Mouse (Mus musculus) intestine, embryonic 14.5 days (tissue): ENCODE results near the gene Adam15. TPM values are rescaled to one million over a fixed set of nuclear protein-coding genes. Genes with fewer than 3 reads are reported as not detected.

Experiments used
- ATAC-seq: fragments of 200-750 bp; cut with Nextera tagmentation; replicated peaks from 2 replicates; pipeline ENCODE4 v1.8.0; 2017; ENCODE audit warnings: low read depth, moderate number of reproducible peaks, moderate TSS enrichment, moderate library complexity; ENCODE audit not compliant: low FRiP score, low TSS enrichment
- DNase-seq: peaks from one replicate; pipeline ENCODE4 v3.0.0-alpha.2; 2018; ENCODE audit warnings: low spot score
- H3K27ac ChIP-seq: fragments of 300-500 bp; sonication (generic); 2 replicates; pipeline ENCODE4 v1.5.1; 2014; ENCODE audit warnings: low read depth, mild to moderate bottlenecking, control low read depth
- H3K27me3 ChIP-seq: fragments of 300-500 bp; sonication (generic); replicated peaks from 2 replicates; pipeline ENCODE4 v1.6.1; 2014; ENCODE audit warnings: low read length, control low read depth; ENCODE audit not compliant: control insufficient read depth, insufficient read depth
- H3K36me3 ChIP-seq: fragments of 300-500 bp; sonication (generic); 2 replicates; pipeline ENCODE4 v1.6.1; 2014; ENCODE audit warnings: low read length, control low read depth; ENCODE audit not compliant: control insufficient read depth, insufficient read depth
- H3K4me1 ChIP-seq: fragments of 300-500 bp; sonication (generic); replicated peaks from 2 replicates; pipeline ENCODE4 v1.6.1; 2014; ENCODE audit warnings: low read length, control low read depth, mixed read lengths; ENCODE audit not compliant: control insufficient read depth, insufficient read depth
- H3K4me2 ChIP-seq: fragments of 300-500 bp; sonication (generic); 2 replicates; pipeline ENCODE4 v1.6.1; 2014; ENCODE audit warnings: low read length
- H3K4me3 ChIP-seq: fragments of 300-500 bp; sonication (generic); 2 replicates; pipeline ENCODE4 v1.5.1; 2014; ENCODE audit warnings: low read depth, low read length, control low read depth, mixed read lengths
- H3K9ac ChIP-seq: fragments of 300-500 bp; sonication (generic); 2 replicates; pipeline ENCODE4 v1.6.1; 2014; ENCODE audit warnings: mild to moderate bottlenecking, low read length
- H3K9me3 ChIP-seq: fragments of 300-500 bp; sonication (generic); 2 replicates; pipeline ENCODE4 v1.6.1; 2016; ENCODE audit warnings: low read length, control low read depth; ENCODE audit not compliant: control insufficient read depth
- WGBS: fragments of 180-500 bp; shearing (Covaris S2); extraction: QIAGEN DNeasy Blood & Tissue Kit; methylation state at CpG from one replicate; pipeline ENCODE4 v1.1.7; 2014; 5-methylcytosine and 5-hydroxymethylcytosine counted together
- polyA plus RNA-seq: library from polyadenylated mRNA; unstranded; fragments of >200 nt; fragmentation: Nextera tagmentation; extraction: Ambion mirVana; gene quantifications from 2 replicates; pipeline ENCODE4 v1.2.1, GENCODE M21; 2014

The Adam15 gene
- 30.4 and 31.0 TPM in 2 replicates for polyA plus RNA-seq

GRCm38 (mm10) chr3:89349869-89350501 lies at the start of gene Adam15:
TSS of gene Adam15 (minus strand) at chr3:89349996.
- WGBS, result under 1% methylated on average over 59 of the region's 59 CpGs
- ATAC-seq (peak; percentile 92), DNase-seq (peak; percentile 96)
- H3K27ac ChIP-seq, result 0 out of 2 replicates have a peak within 1 kb of the TSS, but pooled peaks have one; percentile 27
- H3K9me3 ChIP-seq, result no peaks in the 10 kb centered on the region
- H3K27me3 ChIP-seq, result peaks cover 7% of the 10 kb centered on the region; the same call in 1 of the 2 replicates
- H3K4me2 ChIP-seq, result peak within 1 kb of the TSS; percentile 99
- peaks cover 13% of the 10 kb centered on the region for H3K4me1 ChIP-seq
- peak within 1 kb of the TSS; percentile 48 for H3K9ac ChIP-seq
- peak within 1 kb of the TSS; percentile 63 for H3K4me3 ChIP-seq
- peaks cover 15% of the 10 kb centered on the region for H3K36me3 ChIP-seq

- DNase-seq, result no peak
- Histone ChIP-seq H3K9me3 (no peaks in the 10 kb centered on the region), H3K4me2 (peak overlapping the region; percentile 99), H3K27me3 (no peaks in the 10 kb centered on the region), H3K4me1 (peaks cover 15% of the 10 kb centered on the region; the same call in 1 of the 2 replicates), H3K9ac (no peak overlapping the region), H3K4me3 (peak overlapping the region; percentile 59), H3K27ac (no peak overlapping the region), H3K36me3 (no peaks in the 10 kb centered on the region)
- WGBS, result 0% methylated on average over 4 of the region's 4 CpGs
- no peak for ATAC-seq
These were observed 46.8 kb upstream of the Adam15 start for GRCm38 (mm10) chr3:89396654-89397005.

- Histone ChIP-seq H3K27ac (peak overlapping the region; percentile 14; the same call in 1 of the 2 replicates), H3K4me2 (peak overlapping the region; percentile 99), H3K4me3 (peak overlapping the region; percentile 59), H3K4me1 (peaks cover 21% of the 10 kb centered on the region), H3K36me3 (no peaks in the 10 kb centered on the region), H3K27me3 (no peaks in the 10 kb centered on the region), H3K9ac (peak overlapping the region; percentile 37), H3K9me3 (no peaks in the 10 kb centered on the region)
- DNase-seq, result peak; percentile 85
- ATAC-seq, result no peak
- under 1% methylated on average over 43 of the region's 44 CpGs for WGBS
These were observed 46.2 kb upstream of the Adam15 start for GRCm38 (mm10) chr3:89395806-89396653.

GRCm38 (mm10) chr3:89395419-89395805 lies 45.6 kb upstream of the Adam15 start:
- DNase-seq (no peak), ATAC-seq (no peak)
- Histone ChIP-seq H3K4me3 (peak overlapping the region; percentile 59), H3K4me1 (peaks cover 21% of the 10 kb centered on the region), H3K36me3 (no peaks in the 10 kb centered on the region), H3K27me3 (no peaks in the 10 kb centered on the region), H3K9me3 (no peaks in the 10 kb centered on the region), H3K4me2 (peak overlapping the region; percentile 99), H3K9ac (peak overlapping the region; percentile 37), H3K27ac (peak overlapping the region; percentile 83)
- 3% methylated on average over 10 of the region's 10 CpGs for WGBS

GRCm38 (mm10) chr3:89394894-89395256 lies 45.1 kb upstream of the Adam15 start:
- H3K27ac ChIP-seq, result peak overlapping the region; percentile 83
- DNase-seq (peak; percentile 89), ATAC-seq (peak; percentile 45)
- H3K27me3 ChIP-seq, result no peaks in the 10 kb centered on the region
- WGBS, result 0% methylated on average over 11 of the region's 12 CpGs
- peaks cover 25% of the 10 kb centered on the region for H3K4me1 ChIP-seq
- H3K36me3 ChIP-seq, result no peaks in the 10 kb centered on the region
- H3K9me3 ChIP-seq, result no peaks in the 10 kb centered on the region
- peak overlapping the region; percentile 99 for H3K4me2 ChIP-seq
- H3K4me3 ChIP-seq, result peak overlapping the region; percentile 59
- peak overlapping the region; percentile 51 for H3K9ac ChIP-seq

- peak; percentile 59 for ATAC-seq
- peak; percentile 94 for DNase-seq
- Histone ChIP-seq H3K36me3 (no peaks in the 10 kb centered on the region), H3K9ac (peak within 1 kb of the TSS; percentile 51), H3K9me3 (no peaks in the 10 kb centered on the region), H3K27me3 (no peaks in the 10 kb centered on the region), H3K4me1 (peaks cover 29% of the 10 kb centered on the region), H3K4me3 (peak within 1 kb of the TSS; percentile 59), H3K27ac (peak within 1 kb of the TSS; percentile 83), H3K4me2 (peak within 1 kb of the TSS; percentile 99)
- under 1% methylated on average over 39 of the region's 42 CpGs for WGBS
These were observed 44.5 kb upstream of the Adam15 start, which contains the start of gene Zbtb7b for GRCm38 (mm10) chr3:89394006-89394893. TSS of gene Zbtb7b (minus strand) at chr3:89394776.

GRCm38 (mm10) chr3:89393605-89394004 lies 43.8 kb upstream of the Adam15 start:
- Histone ChIP-seq H3K4me3 (peak overlapping the region; percentile 59), H3K27me3 (no peaks in the 10 kb centered on the region), H3K9ac (peak overlapping the region; percentile 51), H3K27ac (peak overlapping the region; percentile 83), H3K36me3 (no peaks in the 10 kb centered on the region), H3K9me3 (no peaks in the 10 kb centered on the region), H3K4me1 (peaks cover 29% of the 10 kb centered on the region), H3K4me2 (peak overlapping the region; percentile 99)
- under 1% methylated on average over 15 of the region's 15 CpGs for WGBS
- DNase-seq, result peak; percentile 96
- ATAC-seq, result peak; percentile 86

GRCm38 (mm10) chr3:89392871-89393311 lies 43.1 kb upstream of the Adam15 start:
- ATAC-seq, result no peak
- DNase-seq, result peak; percentile 73
- H3K4me3 ChIP-seq, result peak overlapping the region; percentile 59
- H3K27me3 ChIP-seq, result no peaks in the 10 kb centered on the region
- peaks cover 29% of the 10 kb centered on the region for H3K4me1 ChIP-seq
- peak overlapping the region; percentile 56 for H3K9ac ChIP-seq
- peak overlapping the region; percentile 65 for H3K27ac ChIP-seq
- WGBS, result under 1% methylated on average over 23 of the region's 24 CpGs
- H3K36me3 ChIP-seq, result no peaks in the 10 kb centered on the region
- H3K4me2 ChIP-seq, result peak overlapping the region; percentile 99
- no peaks in the 10 kb centered on the region for H3K9me3 ChIP-seq
